Mouse (Mus musculus) lung, postnatal 0 days (tissue): ENCODE data around the gene Dnajc4. TPM values are rescaled to one million over a fixed set of nuclear protein-coding genes. Genes with fewer than 3 reads are reported as not detected.
A peak's percentile ranks its signal among the peaks of the same experiment; 100 is the strongest.

Experiments
- ATAC-seq: fragments of 200-750 bp; cut with Nextera tagmentation; 2 replicates; pipeline ENCODE4 v1.8.0; 2017; ENCODE audit warnings: moderate library complexity
- DNase-seq: peaks from one replicate; pipeline ENCODE4 v3.0.0-alpha.2; 2016; ENCODE audit warnings: low spot score
- H3K27ac ChIP-seq: fragments of 300-500 bp; sonication (generic); 2 replicates; pipeline ENCODE4 v1.5.1; 2014; ENCODE audit warnings: antibody characterized with exemption, mild to moderate bottlenecking, low read length, mixed read lengths
- H3K27me3 ChIP-seq: fragments of 300-500 bp; sonication (generic); replicated peaks from 2 replicates; pipeline ENCODE4 v1.6.1; 2014; ENCODE audit warnings: low read length, mixed read lengths; ENCODE audit not compliant: insufficient read depth
- H3K36me3 ChIP-seq: fragments of 300-500 bp; sonication (generic); 2 replicates; pipeline ENCODE4 v1.6.1; 2014; ENCODE audit warnings: low read length, mixed read lengths; ENCODE audit not compliant: insufficient read depth
- H3K4me1 ChIP-seq: fragments of 300-500 bp; sonication (generic); 2 replicates; pipeline ENCODE4 v1.6.1; 2014; ENCODE audit warnings: antibody characterized with exemption, low read depth, low read length, mixed read lengths; ENCODE audit not compliant: insufficient read depth
- H3K4me2 ChIP-seq: fragments of 300-500 bp; sonication (generic); replicated peaks from 2 replicates; pipeline ENCODE4 v1.6.1; 2014; ENCODE audit warnings: low read depth, mild to moderate bottlenecking, low read length, moderate library complexity, mixed read lengths
- H3K4me3 ChIP-seq: fragments of 300-500 bp; sonication (generic); 2 replicates; pipeline ENCODE4 v1.5.1; 2014; ENCODE audit warnings: low read depth, low read length
- H3K9ac ChIP-seq: fragments of 300-500 bp; sonication (generic); replicated peaks from 2 replicates; pipeline ENCODE4 v1.6.1; 2014; ENCODE audit warnings: low read depth, mild to moderate bottlenecking
- H3K9me3 ChIP-seq: fragments of 300-500 bp; sonication (generic); 2 replicates; pipeline ENCODE4 v1.6.1; 2016; ENCODE audit warnings: low read length, mixed read lengths
- CTCF ChIP-seq: IDR thresholded peaks from 2 replicates; pipeline ENCODE4 v1.5.1; 2016; ENCODE audit warnings: antibody characterized with exemption, mild to moderate bottlenecking
- EP300 ChIP-seq: IDR thresholded peaks from 2 replicates; pipeline ENCODE4 v1.6.1; 2016; ENCODE audit warnings: antibody characterized with exemption, mild to moderate bottlenecking, control low read depth
- WGBS: fragments of 180-500 bp; shearing (Covaris S2); extraction: QIAGEN DNeasy Blood & Tissue Kit; methylation state at CpG from one replicate; pipeline ENCODE4 v1.1.7; 2014; 5-methylcytosine and 5-hydroxymethylcytosine counted together
- polyA plus RNA-seq: library from polyadenylated mRNA; unstranded; fragments of >200 nt; fragmentation: Nextera tagmentation; extraction: Ambion mirVana; gene quantifications from 2 replicates; pipeline ENCODE4 v1.2.1, GENCODE M21; 2015

Gene Dnajc4
- polyA plus RNA-seq, 1 experiment from 2014 or later = 32.7 TPM

DNA sequence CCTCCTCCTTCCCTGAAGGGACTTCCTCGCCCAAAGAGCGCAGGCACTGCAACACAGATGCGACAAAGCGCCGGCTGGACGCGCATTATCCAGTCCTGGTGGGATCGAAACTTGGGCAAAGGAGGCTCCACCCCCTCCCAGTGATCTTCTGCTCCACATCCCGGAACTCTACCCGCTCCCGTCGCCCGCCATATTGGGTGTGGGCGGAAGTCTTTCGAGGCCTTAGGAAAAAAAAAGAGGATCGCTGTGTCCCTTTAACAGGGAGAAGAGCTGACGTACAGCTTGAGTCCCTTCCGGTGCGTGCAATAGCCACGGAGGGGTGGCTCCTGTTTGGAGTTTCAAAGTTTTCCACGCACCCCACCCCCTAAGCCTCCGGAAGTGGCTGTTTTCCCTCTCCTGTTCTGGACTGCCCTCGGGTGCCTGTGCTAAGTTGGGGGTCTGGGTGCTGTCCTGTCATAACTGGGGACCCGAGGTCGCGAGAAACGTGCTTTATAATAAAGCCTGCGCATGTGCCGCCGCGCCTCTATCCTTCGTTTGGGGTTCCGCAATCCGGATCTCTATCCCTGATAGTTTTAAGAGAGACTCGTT, 40.9 kb downstream of the Dnajc4 start:
- Histone ChIP-seq H3K9ac (peak overlapping the region; percentile 72), H3K27ac (peak overlapping the region; percentile 99), H3K4me2 (peak overlapping the region; percentile 91), H3K36me3 (0 out of 2 replicates have a peak, but pooled peaks cover 9% of the 10 kb centered on the region), H3K27me3 (no peaks in the 10 kb centered on the region), H3K4me1 (peaks cover 16% of the 10 kb centered on the region; the same call in 1 of the 2 replicates), H3K4me3 (peak overlapping the region; percentile 64), H3K9me3 (no peaks in the 10 kb centered on the region)
- ATAC-seq (peak; percentile 78), DNase-seq (peak; percentile 99)
- WGBS = under 1% methylated on average over 35 of the region's 35 CpGs
- TF ChIP-seq EP300 (peak; percentile 96), CTCF (no peak; the same call in 1 of the 2 replicates)

- no peak for TF ChIP-seq EP300
- no peak for TF ChIP-seq CTCF
- peak; percentile 3; the same call in 1 of the 2 replicates for ATAC-seq
These were observed 41.7 kb downstream of the Dnajc4 start for GRCm38 (mm10) chr19:6950613-6951153.

GRCm38 (mm10) chr19:6949951-6950350, 42.4 kb downstream of the Dnajc4 start:
- Histone ChIP-seq H3K9me3 (no peaks in the 10 kb centered on the region), H3K27ac (no peak overlapping the region), H3K9ac (peak overlapping the region; percentile 69), H3K36me3 (no peaks in the 10 kb centered on the region), H3K27me3 (no peaks in the 10 kb centered on the region), H3K4me1 (peaks cover 16% of the 10 kb centered on the region; the same call in 1 of the 2 replicates), H3K4me2 (peak overlapping the region; percentile 91; the same call in 1 of the 2 replicates), H3K4me3 (peak overlapping the region; percentile 64)
- TF ChIP-seq CTCF (no peak), EP300 (no peak)
- ATAC-seq (no peak), DNase-seq (no peak)
- whole genome bisulfite sequencing = 62% methylated on average over 5 of the region's 5 CpGs

More at GRCm38 (mm10) chr19:6950613-6951153, 41.7 kb downstream of the Dnajc4 start:
- peak; percentile 75 for DNase-seq
- H3K4me1 ChIP-seq = peaks cover 16% of the 10 kb centered on the region; the same call in 1 of the 2 replicates
- peak overlapping the region; percentile 99 for H3K27ac ChIP-seq
- H3K9me3 ChIP-seq = no peaks in the 10 kb centered on the region
- H3K36me3 ChIP-seq = 0 out of 2 replicates have a peak, but pooled peaks cover under 1% of the 10 kb centered on the region
- peak overlapping the region; percentile 64 for H3K4me3 ChIP-seq
- H3K4me2 ChIP-seq = peak overlapping the region; percentile 91
- no peaks in the 10 kb centered on the region for H3K27me3 ChIP-seq
- H3K9ac ChIP-seq = peak overlapping the region; percentile 69
- under 1% methylated on average over 26 of the region's 28 CpGs for WGBS

DNA sequence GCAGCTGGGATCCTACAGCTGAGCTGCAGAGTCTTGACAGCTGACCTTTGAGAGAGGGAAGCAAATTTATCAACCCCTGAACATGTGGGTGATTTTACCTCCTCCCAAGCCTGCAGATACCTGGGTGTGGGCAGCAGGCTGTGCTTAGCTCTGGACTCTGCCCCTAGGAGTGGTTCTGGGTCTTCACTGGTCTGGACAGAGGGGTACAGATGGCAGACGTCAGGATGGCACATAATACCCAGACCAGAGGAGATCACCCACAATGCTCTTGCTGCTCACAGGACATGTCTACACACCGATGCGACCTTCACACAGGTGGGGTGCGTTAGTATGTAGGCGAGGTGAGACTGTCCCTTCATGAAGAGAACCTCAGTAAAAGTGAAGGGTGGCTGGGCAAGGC, 42.8 kb downstream of the Dnajc4 start:
- H3K9ac ChIP-seq = no peak overlapping the region
- no peaks in the 10 kb centered on the region for H3K27me3 ChIP-seq
- H3K4me2 ChIP-seq = no peak overlapping the region
- no peaks in the 10 kb centered on the region for H3K36me3 ChIP-seq
- no peak for DNase-seq
- peaks cover 16% of the 10 kb centered on the region; the same call in 1 of the 2 replicates for H3K4me1 ChIP-seq
- ATAC-seq = no peak
- no peak overlapping the region for H3K27ac ChIP-seq
- no peaks in the 10 kb centered on the region for H3K9me3 ChIP-seq
- 83% methylated on average over 5 of the region's 5 CpGs for WGBS
- TF ChIP-seq EP300 (no peak), CTCF (no peak)
- no peak overlapping the region for H3K4me3 ChIP-seq

GRCm38 (mm10) chr19:6948186-6948585, 44.2 kb downstream of the Dnajc4 start:
- peaks cover 6% of the 10 kb centered on the region; the same call in 1 of the 2 replicates for H3K4me1 ChIP-seq
- H3K9me3 ChIP-seq = no peaks in the 10 kb centered on the region
- H3K4me3 ChIP-seq = no peak overlapping the region
- no peaks in the 10 kb centered on the region for H3K27me3 ChIP-seq
- DNase-seq = no peak
- no peak for ATAC-seq
- 80% methylated on average over 4 of the region's 4 CpGs for WGBS
- H3K27ac ChIP-seq = no peak overlapping the region
- TF ChIP-seq EP300 (no peak), CTCF (no peak)
- no peak overlapping the region for H3K4me2 ChIP-seq
- no peaks in the 10 kb centered on the region for H3K36me3 ChIP-seq
- H3K9ac ChIP-seq = no peak overlapping the region

- Histone ChIP-seq H3K4me1 (peaks cover 5% of the 10 kb centered on the region), H3K27ac (no peak overlapping the region), H3K9me3 (no peaks in the 10 kb centered on the region), H3K27me3 (no peaks in the 10 kb centered on the region), H3K4me2 (no peak overlapping the region), H3K36me3 (no peaks in the 10 kb centered on the region), H3K4me3 (no peak overlapping the region), H3K9ac (no peak overlapping the region)
- 61% methylated on average over 4 of the region's 4 CpGs for WGBS
- no peak for TF ChIP-seq EP300
- TF ChIP-seq CTCF = no peak
- DNase-seq (no peak), ATAC-seq (no peak)
These were observed 44.6 kb downstream of the Dnajc4 start for GRCm38 (mm10) chr19:6947742-6948141.
